Mouse (Mus musculus) T-helper 17 cell (primary cell): ENCODE measurements around the gene Slc5a3.

Experiments used
- in situ Hi-C, 2 experiments: fragments of 300-600 bp; cut with MboI, MseI; formaldehyde crosslinking; loops; 1 replicate in 1 of 2; 2 replicates in 1 of 2; pipeline ENCODE4 v1.15.1; 2025; ENCODE audit warnings: high pct_unique_total_duplicates in 2 of 2

The Slc5a3 gene

DNA sequence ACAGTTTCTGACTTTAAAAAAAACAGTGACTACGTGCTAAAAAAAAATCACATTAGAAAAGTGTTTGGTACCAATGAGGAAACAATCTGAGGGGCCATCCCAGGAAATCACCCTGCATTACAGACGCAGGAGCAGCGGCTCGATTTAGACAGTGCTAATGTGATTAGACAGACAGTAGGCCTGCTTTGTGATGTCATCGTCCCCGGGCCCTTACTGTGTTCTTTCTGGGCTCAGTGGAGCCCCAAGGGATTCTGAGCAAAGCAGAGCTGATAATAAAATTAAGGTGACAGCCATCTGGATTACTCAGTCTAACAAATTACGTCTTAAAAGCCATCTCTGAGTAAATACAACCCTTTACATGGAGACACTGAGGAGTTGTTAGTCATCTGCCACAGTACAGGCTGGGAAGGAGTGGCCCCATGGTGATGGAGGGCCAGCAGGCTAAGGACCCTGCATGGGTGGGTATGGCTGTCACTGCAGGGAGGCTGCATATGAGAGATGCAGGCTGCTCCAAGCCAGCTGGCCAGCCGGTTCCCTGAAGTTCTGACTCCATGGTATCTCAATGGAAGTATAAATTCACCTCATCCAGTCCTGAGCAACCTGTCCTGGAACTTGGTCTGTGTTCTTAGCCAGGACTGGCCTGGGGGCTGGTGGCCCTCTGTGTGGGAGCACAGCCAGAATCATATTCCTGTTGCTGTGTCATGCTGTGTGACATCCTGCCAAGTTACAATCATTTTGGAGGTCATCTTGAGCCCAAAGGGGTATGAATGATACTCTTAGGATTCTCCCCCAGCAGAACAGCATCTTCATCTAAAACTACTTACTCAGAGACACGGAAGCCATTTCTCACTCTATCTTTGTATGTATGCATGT lies 59.5 kb downstream of the Slc5a3 start:
- in situ Hi-C loops: no loop called here

DNA sequence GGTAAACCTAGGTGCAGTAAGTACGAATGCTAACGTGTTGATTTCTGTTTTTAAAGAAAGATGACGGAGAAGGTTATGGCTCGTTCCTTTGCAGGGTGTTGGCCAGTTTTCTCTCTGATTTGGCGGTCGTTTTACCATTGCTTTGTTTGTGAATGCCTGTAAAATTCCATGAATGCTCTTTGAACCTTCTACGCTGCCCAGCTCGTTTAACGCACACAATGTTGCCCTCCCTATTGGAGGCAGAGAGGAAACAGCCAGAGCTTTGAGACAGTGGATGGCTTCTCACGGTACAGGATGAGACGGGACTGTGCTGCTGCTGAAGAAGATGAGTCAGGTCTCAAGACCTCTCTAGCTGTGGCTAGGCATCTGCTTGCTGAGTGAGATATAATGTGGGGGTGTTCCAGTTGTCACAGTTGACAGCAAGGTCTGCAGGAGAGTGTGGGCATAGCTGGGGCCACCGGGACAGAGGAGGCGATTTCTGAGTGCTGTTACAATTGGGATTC lies 60.9 kb downstream of the Slc5a3 start:
- in situ Hi-C loops: no loop called here

DNA sequence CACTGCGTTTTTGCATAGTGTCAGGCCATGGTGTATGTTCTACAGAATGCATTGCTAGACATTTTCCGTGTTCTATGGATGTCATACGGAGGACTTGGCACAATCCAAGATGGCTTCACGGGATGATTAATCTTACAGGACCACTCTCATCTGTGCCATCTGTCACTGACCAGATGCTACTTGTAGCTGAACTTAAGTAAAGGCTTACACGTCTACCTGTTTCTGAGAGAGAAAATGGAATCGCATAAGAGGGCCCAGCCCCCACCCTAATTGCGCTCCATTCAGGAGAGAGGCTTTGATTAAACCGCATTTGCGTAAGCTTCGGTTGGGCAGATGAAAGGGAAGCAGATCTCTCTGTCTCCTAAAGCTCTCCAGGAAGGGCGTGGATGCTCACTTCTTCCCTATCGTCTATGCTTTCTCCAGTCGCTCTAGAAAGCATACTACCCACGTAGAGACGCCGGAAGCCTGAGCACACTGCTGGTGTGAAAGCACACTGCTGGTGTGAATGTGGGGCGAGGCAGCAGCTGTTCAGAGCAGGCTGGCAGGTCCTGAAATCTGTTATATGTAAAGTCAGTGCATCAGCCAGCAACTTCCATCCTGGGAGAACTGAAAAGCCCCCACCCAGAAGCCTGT lies 62.9 kb downstream of the Slc5a3 start:
- in situ Hi-C loops: no loop called here

DNA sequence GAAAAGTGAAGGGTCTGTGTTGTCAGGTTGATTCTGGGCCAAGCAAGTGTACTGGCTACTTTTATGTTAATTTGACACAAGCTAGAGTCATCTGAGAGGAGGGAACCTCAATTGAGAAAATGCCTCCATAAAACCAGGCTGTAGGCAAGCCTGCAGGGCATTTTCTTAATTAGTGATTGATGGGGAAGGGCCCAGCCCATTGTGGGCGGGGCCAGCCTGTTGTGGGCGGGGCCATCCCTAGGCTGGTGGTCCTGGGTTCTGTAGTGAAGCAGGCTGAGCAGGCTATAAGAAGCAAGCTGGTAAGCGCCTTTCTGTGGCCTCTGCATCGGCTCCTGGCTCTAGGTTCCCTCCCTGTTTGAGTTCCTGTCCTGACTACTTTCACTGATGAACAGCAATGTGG lies 69.1 kb downstream of the Slc5a3 start:
- in situ Hi-C loops: no loop called here

DNA sequence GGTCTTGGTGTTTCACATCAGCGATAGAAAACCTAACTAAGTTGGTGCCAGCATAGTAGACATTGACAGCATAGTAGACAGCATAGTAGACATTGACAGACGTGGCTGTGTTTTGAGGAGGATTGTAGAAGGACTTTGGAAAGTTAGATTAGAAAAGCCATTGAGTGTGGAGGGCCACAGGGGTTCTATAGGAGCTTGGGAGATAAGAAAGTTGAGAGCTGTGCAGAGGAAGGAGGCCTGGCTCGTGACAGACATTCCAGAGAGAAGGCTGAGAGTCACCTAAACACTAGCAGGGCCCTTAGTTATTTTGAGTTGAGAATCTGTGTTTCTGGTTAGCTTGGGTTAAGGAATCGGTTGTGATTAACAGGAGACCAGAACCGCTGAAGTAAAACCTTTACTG lies 69.5 kb downstream of the Slc5a3 start:
- in situ Hi-C loops: no loop called here

DNA sequence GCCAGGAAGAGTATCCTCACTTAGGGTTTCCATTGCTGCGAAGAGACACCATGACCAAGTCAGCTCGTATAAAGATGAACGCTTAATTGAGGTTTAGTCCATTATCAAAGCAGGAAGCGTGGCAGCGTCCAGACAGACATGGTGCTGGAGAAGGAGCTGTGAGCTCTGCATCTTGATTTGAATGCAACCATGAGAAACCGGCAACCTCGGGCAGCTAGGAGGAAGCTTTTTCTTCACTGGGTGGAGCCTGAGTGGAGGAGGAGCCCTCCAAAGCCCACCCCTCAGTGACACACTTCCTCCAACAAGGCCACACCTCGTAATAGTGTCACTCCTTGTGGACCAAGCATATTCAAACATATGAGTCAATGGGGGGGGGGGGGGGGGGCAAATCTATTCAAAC lies 71.7 kb downstream of the Slc5a3 start:
- in situ Hi-C loops: no loop called here

DNA sequence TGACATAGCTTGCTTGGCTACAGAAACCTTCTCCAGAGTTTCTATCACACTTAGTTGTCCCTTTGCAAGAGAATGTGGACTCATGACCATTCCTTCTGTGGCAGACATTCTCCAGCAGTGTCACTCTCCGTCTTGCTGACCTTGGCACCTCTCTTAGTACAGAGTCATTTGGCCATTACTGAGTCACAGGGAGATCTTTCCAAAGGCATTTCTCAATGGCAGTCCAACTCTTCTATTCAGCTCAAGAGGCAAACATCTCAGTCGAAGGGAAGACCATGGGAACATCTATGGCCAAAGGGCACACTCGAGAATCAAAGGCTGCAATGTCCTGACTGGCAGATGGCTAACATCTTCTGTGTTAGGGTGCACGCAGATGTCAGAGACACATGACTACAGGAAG lies 74.4 kb downstream of the Slc5a3 start:
- in situ Hi-C loops: no loop called here

DNA sequence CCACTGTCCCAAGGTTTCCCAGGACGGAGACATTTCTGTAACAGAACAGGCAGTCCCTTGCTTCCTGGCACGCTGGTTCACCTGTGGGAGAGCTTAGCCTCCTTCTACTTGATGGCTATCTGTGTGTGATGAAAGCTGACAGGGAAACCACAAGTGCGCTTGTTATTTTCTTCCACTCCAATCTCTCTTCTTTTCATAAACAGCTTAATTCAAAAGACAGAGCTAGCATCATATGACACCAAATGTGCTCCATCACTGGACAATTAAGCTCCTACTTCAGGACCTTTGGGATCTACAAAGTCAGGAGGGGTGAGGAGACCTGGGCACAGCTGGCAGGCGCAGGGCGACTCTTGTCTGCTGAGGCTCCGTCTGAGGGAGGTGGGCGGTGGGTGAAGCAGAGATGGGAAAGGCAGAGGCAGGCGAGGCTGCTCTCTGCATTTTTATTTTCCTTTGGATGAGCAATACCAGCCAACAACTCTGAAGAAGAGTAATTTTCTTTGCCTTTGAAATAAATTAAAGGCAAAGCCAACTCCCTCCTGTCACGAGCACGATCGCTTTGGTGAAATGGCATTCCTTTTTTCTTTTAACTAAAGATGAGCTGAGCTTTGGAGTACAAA lies 76.1 kb downstream of the Slc5a3 start:
- in situ Hi-C loops: no loop called here

DNA sequence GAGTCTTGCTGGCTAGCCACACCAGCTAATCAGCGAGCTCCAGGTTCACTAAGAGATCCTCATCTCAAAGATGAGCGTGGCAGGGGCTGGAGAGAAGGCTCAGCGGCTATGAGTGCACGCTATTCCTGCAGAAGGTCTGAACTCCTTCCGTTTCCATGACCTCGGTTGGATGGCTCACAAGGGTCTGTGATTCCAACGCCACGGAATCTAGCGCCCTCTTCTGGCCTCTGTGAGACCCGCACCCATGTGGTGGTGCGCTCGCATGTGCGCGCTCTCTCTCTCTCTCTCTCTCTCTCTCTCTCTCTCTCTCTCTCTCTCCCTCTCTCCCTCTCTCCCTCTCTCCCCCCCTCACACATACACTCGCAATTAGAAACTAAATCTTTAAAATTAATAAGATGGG lies 78.2 kb downstream of the Slc5a3 start:
- in situ Hi-C loops: no loop called here
